Mouse (Mus musculus): ENCODE results near the gene Unc119.

DNA sequence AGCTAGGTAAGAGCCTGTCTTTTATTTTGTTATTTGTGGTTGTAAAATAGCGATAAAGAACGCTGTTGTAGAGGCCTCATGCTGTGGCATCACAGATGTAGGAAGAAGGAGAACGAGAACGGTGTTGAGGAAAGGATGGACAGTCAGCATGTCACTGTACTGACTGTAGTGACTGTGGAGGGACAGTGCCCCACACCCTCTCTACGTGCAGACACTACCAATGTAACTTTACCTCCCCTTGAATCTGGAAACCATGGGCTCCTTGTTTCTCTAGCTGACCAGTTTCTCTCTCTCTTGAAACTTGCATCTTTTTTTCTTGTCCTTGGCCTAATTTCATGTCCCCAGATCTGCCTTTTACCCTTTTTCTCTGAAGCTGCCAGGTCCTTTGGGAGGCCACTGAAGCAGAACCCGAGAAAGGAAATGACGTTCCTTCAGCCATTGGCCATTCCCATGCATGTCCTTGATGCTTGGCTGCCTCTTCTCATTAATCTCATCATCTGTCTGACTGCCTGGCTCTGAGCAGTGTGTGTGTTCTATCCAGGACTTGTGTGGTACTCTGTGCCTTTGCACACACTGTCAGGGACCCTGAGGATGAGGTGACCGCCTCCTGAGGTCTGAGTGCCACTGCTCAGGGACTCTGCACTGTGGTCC lies 32.3 kb upstream of the Unc119 start:
- no peak for TF ChIP-seq CTCF (IDR thresholded peaks at IDR 0.05; ENCODE audit: low read depth, low read length)
- TF ChIP-seq POLR2A (IDR thresholded peaks at IDR 0.05; ENCODE audit: extremely low read depth, insufficient read depth, low read length), result no peak

Measured in liver, adult 2 months (tissue).